17 mouse cellular contexts compared by ENCODE assay signal in the genomic region with DNA sequence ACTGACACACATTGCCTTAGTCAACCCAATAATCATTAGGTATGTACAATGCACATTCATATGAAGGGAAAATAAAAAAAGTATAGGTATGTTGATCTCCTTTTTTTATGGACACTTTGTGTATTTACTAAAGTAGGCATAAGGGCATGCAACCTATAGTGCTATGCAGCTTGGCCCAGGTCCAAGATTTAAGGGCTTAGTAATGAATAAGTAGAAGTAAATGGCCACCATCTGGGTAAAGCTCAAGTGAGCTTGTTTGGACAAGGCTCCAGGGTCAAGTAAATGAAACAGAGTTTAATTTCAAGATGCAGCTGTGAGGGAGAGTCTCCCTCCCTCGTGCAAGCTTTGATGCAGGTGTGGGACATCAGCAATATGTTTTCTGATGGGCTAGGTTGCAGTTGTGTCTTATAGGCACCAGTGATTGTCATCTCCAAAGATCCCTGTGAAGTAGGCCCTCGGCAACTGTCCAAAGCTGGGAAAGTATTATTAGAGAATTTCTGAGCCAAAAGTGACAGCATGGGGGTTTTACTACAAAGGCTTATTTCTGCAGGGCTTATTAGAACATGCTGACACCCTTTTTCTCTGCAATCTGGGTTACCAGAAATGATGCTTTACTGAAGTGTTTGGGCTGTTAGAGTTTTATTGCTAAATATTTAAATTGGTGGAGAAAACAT.
DNase-seq lines count a peak whose midpoint lies in the region; ATAC-seq and TF ChIP-seq lines count a peak whose summit lies in the region.
"Had no signal": no experiment of that assay in that cellular context is flagged by ENCODE, and none has a peak within 500 bp of the region (broad histone marks: within the 10 kb centered on the region; RNA-seq: fewer than 3 reads in every experiment).

No protein-coding gene starts in this region.

- 57% methylated on average over 2 of the region's 2 CpGs for WGBS in limb, embryonic 11.5 days
- WGBS in limb, embryonic 10.5 days = 78% methylated on average over 2 of the region's 2 CpGs
- WGBS in limb, embryonic 14.5 days = 49% methylated on average over 2 of the region's 2 CpGs

- peak; percentile 42 for DNase-seq in cerebellum, postnatal 14 days
- DNase-seq in cerebellum, adult 11 months = no peak
- DNase-seq in limb, embryonic 11.5 days (ENCODE audit: low spot score) = no peak
- no peak for DNase-seq in limb, embryonic 10.5 days (ENCODE audit: low spot score)
- peak; percentile 27 to 72 for DNase-seq in layer of hippocampus, adult 18-20 months (ENCODE audit: low spot score in 2 of 2)
- DNase-seq in limb, embryonic 14.5 days (ENCODE audit: low spot score) = no peak
- no peak for DNase-seq in adrenal gland, adult 2 months
- DNase-seq: adrenal gland, postnatal 14 days; B cell, adult 2 months; gastrocnemius, postnatal 25 days; heart, postnatal 36 days; kidney, postnatal 14 days had no signal

- peak; percentile 17; the same call in 1 of the 2 replicates for ATAC-seq in limb, embryonic 11.5 days (ENCODE audit: insufficient number of reproducible peaks, low FRiP score, low TSS enrichment, low read depth)
- peak; percentile 34 for ATAC-seq in limb, embryonic 14.5 days (ENCODE audit: low FRiP score, low read depth)
- ATAC-seq: intestine, embryonic 16.5 days had no signal

- H3K4me3 ChIP-seq in limb, embryonic 11.5 days (ENCODE audit: low read depth, low read length) = no peak overlapping the region
- no peak overlapping the region for H3K4me3 ChIP-seq in limb, embryonic 10.5 days
- no peak overlapping the region for H3K4me3 ChIP-seq in limb, embryonic 14.5 days (replicated peaks; ENCODE audit: low read length)
- H3K4me3 ChIP-seq: liver, embryonic 15.5 days had no signal

- no peak for TF ChIP-seq POLR2A in limb, embryonic 14.5 days (IDR thresholded peaks at IDR 0.05; ENCODE audit: borderline replicate concordance, extremely low read depth, insufficient read depth, insufficient read length)

- H3K36me3 ChIP-seq in limb, embryonic 11.5 days (ENCODE audit: control insufficient read depth, insufficient read depth, low read length) = no peaks in the 10 kb centered on the region
- H3K36me3 ChIP-seq in limb, embryonic 10.5 days = no peaks in the 10 kb centered on the region
- H3K36me3 ChIP-seq in limb, embryonic 14.5 days (ENCODE audit: control insufficient read depth, insufficient read depth, low read length) = no peaks in the 10 kb centered on the region
- H3K36me3 ChIP-seq: liver, embryonic 15.5 days had no signal

- H3K27ac ChIP-seq in limb, embryonic 11.5 days (replicated peaks; ENCODE audit: low read depth, low read length) = no peak overlapping the region
- H3K27ac ChIP-seq in limb, embryonic 10.5 days = no peak overlapping the region
- no peak overlapping the region for H3K27ac ChIP-seq in limb, embryonic 14.5 days (replicated peaks; ENCODE audit: low read depth, low read length)
- H3K27ac ChIP-seq: liver, embryonic 15.5 days; stomach, postnatal 0 days had no signal

- H3K4me1 ChIP-seq in limb, embryonic 11.5 days (ENCODE audit: control insufficient read depth, insufficient read depth, low read length) = no peaks in the 10 kb centered on the region
- H3K4me1 ChIP-seq in limb, embryonic 10.5 days = no peaks in the 10 kb centered on the region
- no peaks in the 10 kb centered on the region for H3K4me1 ChIP-seq in limb, embryonic 14.5 days (ENCODE audit: control insufficient read depth, insufficient read depth, low read length)
- H3K4me1 ChIP-seq: liver, embryonic 15.5 days had no signal

- H3K9ac ChIP-seq in limb, embryonic 11.5 days (ENCODE audit: low read length) = no peak overlapping the region
- no peak overlapping the region for H3K9ac ChIP-seq in limb, embryonic 14.5 days (ENCODE audit: low read depth, low read length, severe bottlenecking)
- H3K9ac ChIP-seq: liver, embryonic 15.5 days had no signal

- no peaks in the 10 kb centered on the region for H3K27me3 ChIP-seq in limb, embryonic 11.5 days (ENCODE audit: control insufficient read depth, insufficient read depth, low read length)
- no peaks in the 10 kb centered on the region for H3K27me3 ChIP-seq in limb, embryonic 10.5 days (ENCODE audit: low read depth, poor library complexity, severe bottlenecking)
- H3K27me3 ChIP-seq in limb, embryonic 14.5 days (ENCODE audit: control insufficient read depth, insufficient read depth, low read length) = no peaks in the 10 kb centered on the region
- H3K27me3 ChIP-seq: liver, embryonic 15.5 days had no signal

- H3K4me2 ChIP-seq in limb, embryonic 11.5 days (ENCODE audit: low read depth, severe bottlenecking) = no peak overlapping the region
- no peak overlapping the region for H3K4me2 ChIP-seq in limb, embryonic 14.5 days (replicated peaks; ENCODE audit: low read depth, low read length, severe bottlenecking)
- H3K4me2 ChIP-seq: heart, embryonic 11.5 days; liver, embryonic 15.5 days; midbrain, embryonic 11.5 days had no signal

- no peaks in the 10 kb centered on the region for H3K9me3 ChIP-seq in limb, embryonic 11.5 days (ENCODE audit: control insufficient read depth, low read length)
- H3K9me3 ChIP-seq in limb, embryonic 10.5 days (replicated peaks) = no peaks in the 10 kb centered on the region
- no peaks in the 10 kb centered on the region for H3K9me3 ChIP-seq in limb, embryonic 14.5 days (ENCODE audit: control insufficient read depth, low read length)
- H3K9me3 ChIP-seq: liver, embryonic 15.5 days had no signal

Comparison
In these comparisons a context has a peak if more than half of its experiments do, and no peak if none do; other contexts are left out.
1. DNase-seq: peak in cerebellum, postnatal 14 days (2 of 2) and layer of hippocampus, adult 18-20 months (2 of 2); none in cerebellum, adult 11 months (single experiment), limb, embryonic 11.5 days (single experiment), limb, embryonic 10.5 days (single experiment), limb, embryonic 14.5 days (single experiment) and adrenal gland, adult 2 months (single experiment).